Mouse (Mus musculus) erythroid progenitor cell, adult 5-6 weeks (primary cell): Measurements from ENCODE around the gene Gab1. TPM values are rescaled to one million over a fixed set of nuclear protein-coding genes. Genes with fewer than 3 reads are reported as not detected.

Experiments used
- ATAC-seq: replicated peaks from 2 replicates; pipeline ENCODE4 v1.8.0; 2016; ENCODE audit warnings: moderate number of reproducible peaks, mild to moderate bottlenecking, moderate TSS enrichment, inconsistent platforms; ENCODE audit not compliant: poor library complexity, low FRiP score, severe bottlenecking
- total RNA-seq, 2 experiments: library from RNA; stranded (forward) in 1 of 2; stranded (reverse) in 1 of 2; fragments of 150-400 nt in 1 of 2; fragments of 186-747, 209-891 nt in 1 of 2; gene quantifications; 2 replicates each; pipeline versions ENCODE4 v1.2.3 to v1.2.4; 2015 to 2017; ENCODE audit warnings: low replicate concordance in 2 of 2

Gene Gab1
- total RNA-seq, 2 experiments from 2014 or later: 13.2 to 19.3 TPM

DNA sequence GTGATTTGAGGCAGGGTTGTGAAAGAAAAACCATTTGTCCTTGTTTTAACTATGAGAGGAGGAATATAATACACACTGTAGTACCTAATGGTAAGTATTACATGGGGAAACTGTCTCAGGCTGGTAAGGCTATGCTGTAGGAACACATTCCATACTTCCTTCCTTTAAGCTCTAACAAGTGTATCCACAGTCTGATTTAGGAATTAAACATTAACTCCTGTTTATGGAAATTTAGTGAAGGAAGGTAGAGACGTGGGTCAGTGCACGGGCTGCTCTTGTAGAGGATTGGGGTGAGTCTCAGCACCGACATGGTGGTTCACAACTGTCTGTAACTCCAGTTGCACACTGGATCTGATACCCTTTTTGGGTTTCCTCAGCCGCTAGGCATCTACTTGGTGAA lies 100.0 kb downstream of the Gab1 start:
- no peak for ATAC-seq

DNA sequence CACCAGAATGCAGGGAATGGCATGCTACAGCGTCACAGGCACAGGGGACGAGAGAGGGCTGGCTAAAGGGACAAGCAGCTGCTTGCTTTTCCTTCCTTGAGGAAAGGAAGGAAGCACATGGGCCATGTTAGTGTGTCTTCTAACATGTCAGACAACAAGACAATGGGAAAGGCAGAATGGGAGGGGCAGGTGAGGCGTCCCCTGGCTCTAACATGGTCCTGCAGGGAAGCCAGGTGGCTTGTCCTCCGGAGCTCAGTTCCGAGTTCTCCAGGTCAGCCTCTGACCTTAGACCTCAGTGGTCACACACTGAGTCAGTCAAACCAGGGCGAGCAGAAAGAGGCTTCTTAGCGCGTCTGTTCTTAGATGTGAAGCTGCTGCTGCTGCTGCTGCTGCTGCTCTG lies 103.9 kb downstream of the Gab1 start:
- no peak for ATAC-seq

DNA sequence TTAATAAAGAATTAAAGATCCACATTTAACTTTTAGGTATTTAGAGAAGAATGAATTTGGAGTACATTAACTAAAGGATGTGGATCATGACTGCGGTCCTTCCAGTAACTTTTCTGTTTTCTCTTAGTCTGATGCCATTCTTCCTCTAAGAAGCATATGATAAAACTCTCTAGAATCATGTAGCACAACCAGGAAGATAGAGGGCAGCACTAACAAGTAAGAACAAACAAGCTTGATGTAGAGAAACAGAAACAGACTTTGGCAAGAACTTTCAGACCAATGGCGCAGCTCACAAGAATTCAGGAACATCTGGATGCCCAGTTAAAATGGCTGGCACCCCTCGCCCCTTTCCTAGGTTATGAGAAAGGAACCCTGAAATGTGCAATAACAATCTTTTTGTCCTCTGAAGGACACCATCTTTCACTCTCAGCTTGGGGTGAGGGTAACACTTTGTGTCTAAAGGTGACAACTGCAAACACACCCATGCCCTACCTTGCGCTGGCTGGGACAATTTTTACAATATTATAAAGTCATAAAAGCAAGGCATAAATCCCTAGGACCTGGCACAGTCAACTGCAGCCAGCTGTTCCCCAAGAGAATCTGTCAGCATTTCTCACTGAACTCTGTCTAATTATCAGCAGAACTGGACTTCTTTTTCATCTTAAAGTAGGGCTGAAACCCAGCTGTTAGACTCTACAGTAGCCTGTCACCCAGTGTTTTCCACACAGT lies 107.4 kb downstream of the Gab1 start:
- ATAC-seq: no peak

DNA sequence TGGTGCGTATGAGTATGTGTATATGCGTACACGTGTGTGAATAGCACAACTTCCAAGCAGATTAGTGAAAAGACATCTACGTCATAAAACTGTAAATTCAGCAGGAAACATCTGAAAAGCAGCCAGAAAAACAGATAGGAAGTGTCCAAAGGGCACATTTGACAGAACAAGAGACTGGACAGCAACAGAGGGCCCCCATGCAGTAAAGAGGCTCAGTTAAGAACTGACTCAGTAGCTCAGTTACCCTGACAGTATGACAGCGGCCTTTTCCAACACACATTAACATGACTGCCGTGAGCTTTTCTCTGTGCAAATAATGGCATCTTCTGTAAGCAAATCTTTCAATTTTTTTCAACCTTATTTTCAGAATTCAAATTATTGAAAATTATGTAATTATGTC lies 111.9 kb downstream of the Gab1 start:
- ATAC-seq: no peak

DNA sequence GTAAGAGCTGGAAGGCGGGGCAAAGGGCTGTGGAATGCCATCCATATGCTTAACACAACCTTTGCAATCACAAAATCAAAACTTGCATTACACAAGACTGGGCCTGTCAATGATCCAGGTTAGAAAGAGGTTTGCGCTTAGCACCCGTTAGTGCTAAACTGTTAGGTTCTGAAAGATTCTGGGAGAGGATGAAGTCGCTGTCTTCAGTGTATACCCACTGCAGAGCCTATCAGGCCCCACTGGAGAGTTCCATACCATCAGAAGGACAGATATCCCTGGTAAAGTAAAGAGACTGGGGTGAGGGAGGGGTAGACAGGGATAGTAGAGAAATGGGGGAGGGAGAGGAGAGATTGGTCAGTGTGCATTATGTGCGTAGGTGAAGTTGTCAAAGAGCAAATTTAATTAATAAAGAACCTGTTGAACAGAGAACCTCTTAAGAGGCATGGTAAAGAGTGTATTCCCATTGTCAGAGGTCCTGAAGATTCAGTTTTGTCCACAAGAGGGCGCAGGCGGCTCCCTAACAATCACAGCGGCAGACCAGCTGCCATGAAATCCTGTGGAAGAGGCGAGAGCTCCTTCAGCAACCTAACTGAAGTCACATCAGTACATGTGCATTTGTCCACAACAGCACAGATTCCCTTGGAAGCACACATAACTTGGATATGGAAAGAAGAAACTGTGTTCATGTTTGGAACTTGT lies 127.2 kb downstream of the Gab1 start:
- ATAC-seq: peak; percentile 83

DNA sequence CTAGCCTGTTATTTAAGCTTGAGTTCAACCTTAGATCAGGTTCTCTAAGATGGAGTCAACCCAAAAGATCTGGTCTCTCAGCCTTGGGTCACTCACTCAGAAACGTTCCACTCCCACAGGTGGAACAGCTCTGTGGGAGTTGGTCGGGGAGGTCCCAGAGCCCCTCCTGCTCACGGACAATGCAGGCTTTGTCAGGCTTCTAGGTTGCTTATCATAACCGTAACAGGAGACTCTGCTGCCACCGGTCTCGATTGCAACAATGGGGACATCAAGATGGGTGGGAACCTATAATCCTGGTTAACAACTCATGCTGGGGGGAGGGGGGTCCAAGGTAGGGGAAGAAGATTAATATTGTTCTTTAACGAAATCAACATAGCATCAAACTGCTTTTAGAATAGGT lies 127.9 kb downstream of the Gab1 start:
- no peak for ATAC-seq

DNA sequence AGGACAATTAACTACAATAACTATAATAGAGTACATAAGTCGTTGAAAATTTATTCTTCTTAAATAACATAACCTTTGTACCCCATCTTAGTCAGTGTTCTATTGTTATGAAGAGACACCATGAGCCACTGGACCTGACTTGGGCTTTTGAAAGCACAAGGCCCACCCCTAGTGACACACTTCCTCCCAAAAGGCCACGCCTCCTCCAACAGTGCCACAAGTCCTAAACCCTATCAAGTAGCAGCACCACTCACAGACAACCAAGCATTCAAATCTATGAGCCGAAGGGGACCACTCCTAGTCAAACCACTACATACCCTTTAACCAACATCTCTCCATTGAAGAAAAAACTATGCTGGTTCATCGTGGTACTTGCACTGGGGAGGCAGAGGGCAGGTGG lies 131.2 kb downstream of the Gab1 start:
- ATAC-seq: no peak

DNA sequence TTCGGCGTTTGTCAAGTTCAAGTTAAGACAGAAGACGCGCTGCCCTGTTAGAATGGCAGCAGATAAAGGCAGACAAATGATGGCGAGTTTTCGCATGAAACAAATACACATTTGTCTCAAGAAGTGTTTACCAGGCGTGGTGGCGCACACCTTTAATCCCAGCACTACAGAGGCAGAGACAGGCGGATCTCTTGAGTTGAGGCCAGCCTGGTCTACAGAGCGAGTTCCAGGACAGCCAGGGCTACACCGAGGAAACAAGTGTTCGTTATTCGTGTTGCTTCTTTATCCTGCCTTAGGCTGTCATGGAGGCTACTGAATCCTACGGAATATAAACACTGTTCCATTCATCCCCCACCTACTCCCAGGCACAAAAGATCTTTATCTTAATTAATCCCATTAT lies 140.4 kb downstream of the Gab1 start:
- peak; percentile 22; the same call in 1 of the 2 replicates for ATAC-seq

DNA sequence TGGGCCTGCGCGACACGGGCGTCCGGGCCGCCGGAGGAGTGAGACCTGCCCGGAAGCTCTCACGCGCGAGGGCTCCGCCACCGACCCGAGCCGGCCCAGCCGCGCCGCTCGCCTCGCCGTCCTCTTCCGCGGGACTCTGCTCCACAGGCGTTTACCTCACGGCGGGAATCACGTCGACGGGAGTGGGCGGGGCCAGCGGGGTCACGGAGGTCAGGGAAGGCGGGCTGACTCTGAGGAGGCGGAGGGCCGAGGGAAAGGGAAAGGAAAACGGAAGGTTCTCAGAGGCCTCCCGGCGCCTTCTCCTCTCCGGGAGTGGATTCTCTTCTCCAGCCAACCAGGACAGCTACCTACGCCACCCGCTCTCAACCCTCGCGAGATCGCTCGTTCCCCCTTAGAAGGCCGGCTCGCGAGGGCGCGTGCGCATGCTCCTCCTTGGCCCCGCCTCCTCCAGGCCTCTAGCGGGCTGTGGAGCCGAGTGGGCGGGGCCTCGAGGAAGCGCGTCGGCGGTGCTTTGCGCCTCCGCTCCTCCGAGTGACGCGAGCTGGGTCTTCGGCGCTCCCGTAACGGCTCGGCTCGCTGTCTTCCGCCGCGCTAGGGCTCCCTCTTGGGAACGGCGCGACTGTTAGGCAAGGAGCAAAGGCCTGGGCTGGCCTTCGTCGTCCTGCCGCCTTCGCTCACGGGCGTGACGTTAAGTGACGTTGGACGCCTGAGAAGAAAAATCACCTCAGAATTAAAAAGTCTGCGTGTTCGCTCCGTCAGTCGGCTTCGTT lies 141.0 kb downstream of the Gab1 start, which contains the start of gene Smarca5:
Gene Smarca5 (minus strand): TSS at position 343 of the 770 bp plus-strand sequence.
- ATAC-seq: peak; percentile 96

DNA sequence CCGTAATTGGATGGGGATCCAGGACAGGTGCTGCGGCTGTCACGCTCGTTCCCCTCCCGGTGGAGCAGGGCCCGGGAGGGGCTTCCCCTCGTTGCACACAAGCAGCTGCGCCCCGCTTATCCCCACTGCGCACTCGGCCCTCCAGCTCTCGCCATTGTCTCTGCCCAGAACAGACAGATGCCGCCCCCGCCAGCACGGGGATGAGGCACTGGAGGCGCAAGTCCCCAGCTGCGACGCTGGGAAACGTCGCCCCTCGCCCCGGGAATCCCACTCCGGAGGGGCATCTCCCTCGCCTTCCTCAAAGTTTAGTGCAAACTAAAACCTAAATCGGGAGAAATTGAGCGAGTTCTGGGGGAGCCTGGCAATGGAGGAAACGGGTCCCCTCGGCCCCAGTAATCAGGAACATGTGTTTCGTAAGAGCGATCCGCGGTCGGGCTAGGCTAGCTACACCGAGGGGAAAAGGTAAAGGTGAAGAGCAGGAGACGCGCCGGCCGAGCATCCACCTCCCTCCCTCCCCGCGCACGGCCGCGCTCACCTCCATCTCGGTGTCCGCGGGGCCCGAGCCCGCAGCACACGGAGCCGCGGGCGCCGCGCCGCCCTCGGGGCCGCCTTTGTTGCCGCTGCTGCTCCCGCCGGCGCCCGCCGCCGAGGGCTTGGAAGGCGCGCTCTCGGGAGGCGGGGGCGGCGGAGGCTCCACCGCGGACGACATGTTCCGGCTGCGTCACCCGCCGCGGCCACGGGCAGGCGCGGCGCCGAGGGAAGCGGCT lies 141.7 kb downstream of the Gab1 start:
- peak; percentile 68 for ATAC-seq

DNA sequence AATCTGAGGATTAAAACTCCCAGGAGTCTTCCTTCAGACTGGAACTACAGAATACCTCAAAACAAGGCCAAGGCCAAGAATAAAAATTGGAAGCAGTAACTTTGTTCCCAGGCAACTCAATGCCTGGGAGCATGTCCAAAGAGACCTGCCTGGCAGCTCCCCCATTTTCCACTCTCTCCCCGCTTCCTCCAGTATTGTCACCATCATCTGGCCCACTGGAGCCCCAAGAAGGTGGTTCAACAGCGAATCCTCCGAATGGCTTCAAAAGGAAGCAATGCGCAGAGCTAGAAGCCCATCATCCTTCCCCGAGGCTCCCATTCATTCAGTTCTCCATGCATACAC lies 142.3 kb downstream of the Gab1 start:
- no peak for ATAC-seq

DNA sequence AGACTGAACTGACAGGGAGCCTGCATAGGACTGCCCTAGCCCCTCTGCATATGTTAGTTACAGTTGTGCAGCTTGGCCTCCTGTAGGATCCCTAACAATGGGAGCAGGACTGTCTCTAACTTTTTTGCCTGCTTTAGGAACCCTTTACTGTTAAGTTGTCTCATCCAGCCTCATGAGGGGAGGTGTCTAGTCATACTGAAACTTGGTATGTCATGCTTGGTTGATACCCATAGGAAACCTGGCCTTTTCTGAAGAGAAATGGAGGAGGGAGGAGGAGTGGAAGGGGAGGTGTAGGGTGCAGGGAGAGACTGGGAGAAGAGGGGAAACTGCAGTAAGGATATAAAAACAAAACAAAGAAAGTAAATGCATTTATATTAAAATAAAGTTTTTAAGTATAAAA lies 148.0 kb downstream of the Gab1 start:
- ATAC-seq: no peak

DNA sequence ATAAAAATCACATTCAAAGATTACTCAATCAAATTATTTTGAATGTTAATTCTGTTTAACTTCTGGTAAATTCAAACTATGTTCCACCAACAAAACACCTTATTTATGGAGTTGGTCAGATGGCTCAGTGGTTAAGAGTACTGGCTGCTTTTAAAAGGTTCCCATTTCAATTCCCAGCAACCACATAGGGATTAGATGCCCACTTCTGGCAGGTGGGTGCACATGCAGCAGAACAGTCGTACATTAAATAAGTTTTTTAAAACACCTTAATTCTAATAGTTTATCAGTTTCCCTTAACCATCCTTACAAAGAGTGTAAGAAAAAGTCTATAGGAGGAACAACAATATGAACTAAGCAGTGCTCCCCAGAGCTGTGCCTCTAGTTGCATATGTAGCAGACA lies 165.9 kb downstream of the Gab1 start:
- ATAC-seq: no peak

Other genes with a start within 250 kb of the Gab1 start
- 96.9 and 107 TPM in 2 replicates for gene Smarca5, start 141.0 kb downstream of the Gab1 start, total RNA-seq (2015; ENCODE audit: low replicate concordance)
- 205 and 231 TPM in 2 replicates for gene Smarca5, start 141.0 kb downstream of the Gab1 start, total RNA-seq (2017; ENCODE audit: low replicate concordance)
- gene Usp38, start 134.4 kb upstream of the Gab1 start, total RNA-seq (2015; ENCODE audit: low replicate concordance): 21.6 and 23.1 TPM in 2 replicates
- gene Usp38, start 134.4 kb upstream of the Gab1 start, total RNA-seq (2017; ENCODE audit: low replicate concordance): 15.7 and 16.7 TPM in 2 replicates